Mouse (Mus musculus): ENCODE data around the gene Asic1. TPM values are rescaled to one million over a fixed set of nuclear protein-coding genes. Genes with fewer than 3 reads are reported as not detected.
"Not testable (repeated sequence)": the region's sequence is repeated elsewhere in the genome, so short reads cannot be mapped to it uniquely, and the experiment has no call there.

Asic1 gene
- polyA plus RNA-seq, 3 experiments from 2014 or later = 0.20 to 0.40 TPM; not detected in 1

GRCm38 (mm10) chr15:99723120-99723514 is 52.9 kb downstream of the Asic1 start:
- ATAC-seq = no peak

- no peak for ATAC-seq
These were observed 53.5 kb downstream of the Asic1 start for GRCm38 (mm10) chr15:99723515-99724291.

DNA sequence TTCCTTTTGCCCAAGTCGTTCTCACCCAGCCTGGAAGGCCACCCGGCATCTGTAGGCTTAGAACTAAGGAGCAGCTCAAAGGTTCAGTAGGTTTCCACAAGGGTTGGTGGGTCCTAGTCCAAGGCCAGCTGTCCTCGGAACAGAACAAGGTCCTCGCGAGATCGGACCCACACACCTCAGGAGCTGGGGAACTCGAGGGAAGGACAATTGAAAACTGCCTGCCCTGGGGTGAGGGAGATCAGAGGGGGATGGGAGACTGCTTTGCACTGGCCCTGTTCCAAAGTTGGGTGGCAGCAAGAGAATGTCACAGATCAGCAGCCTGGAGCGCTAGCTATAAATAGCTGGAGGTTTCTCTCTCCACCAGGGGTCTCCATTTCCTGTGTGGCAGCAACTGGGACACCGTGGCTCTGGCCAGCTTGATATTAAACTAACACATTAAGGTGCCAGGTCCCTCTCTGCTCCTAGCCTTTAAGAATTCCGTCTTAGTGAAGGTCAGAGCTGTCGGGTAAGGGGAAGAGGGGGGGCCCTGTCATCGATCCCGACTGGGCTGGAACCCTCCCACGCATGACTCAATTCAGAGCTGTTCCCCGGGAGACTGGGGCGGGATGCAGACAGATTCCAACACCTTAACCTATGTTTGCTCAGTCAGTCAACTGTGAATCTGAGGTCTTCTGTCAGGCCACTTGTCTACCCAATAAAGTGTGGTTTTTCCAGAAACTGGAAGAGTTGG is 54.3 kb downstream of the Asic1 start:
- ATAC-seq = no peak

DNA sequence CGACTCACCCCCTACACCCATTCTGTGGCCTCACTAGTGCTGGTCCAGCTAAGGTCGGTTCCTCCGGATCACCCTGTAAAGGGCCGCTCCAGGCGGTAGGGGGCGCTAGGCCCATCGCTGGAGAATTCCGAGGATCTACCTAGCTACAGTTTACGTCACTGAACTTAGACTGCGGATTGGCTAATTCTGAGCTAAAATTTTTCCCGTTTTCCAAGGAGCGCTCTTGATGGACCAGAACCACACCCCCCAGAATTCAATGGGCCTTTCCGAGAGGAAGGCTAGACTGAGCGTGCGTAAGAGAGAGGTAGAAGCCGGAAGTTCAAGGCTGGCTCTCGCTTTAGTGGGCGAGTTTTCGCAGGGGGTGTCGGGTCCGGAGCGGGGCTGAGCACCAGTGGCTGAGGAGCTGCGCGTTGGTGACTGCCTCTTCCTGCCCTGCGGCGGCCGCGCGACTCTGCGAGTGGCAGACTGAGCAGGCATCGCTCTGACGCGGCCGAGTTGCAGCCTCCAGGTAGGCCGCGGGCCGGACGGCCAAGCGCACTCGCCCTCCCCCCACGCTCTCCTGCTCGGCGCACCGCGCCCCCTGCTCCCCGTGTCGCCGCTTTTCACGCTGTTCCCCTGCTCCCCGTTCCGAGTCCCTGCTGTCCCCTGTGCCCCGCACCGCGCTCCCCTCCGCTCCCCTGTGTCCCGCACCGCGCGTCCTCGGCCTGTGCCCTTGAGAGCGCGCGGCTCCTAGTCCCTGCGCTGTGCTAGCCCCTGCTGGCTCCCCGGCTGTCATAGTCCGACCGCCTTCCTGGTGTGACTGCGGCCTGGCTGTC is 55.4 kb downstream of the Asic1 start, which contains the start of gene Cox14:
Gene Cox14 (plus strand): TSS at position 278 of the 815 bp plus-strand sequence.
- ATAC-seq = peak; percentile 90

DNA sequence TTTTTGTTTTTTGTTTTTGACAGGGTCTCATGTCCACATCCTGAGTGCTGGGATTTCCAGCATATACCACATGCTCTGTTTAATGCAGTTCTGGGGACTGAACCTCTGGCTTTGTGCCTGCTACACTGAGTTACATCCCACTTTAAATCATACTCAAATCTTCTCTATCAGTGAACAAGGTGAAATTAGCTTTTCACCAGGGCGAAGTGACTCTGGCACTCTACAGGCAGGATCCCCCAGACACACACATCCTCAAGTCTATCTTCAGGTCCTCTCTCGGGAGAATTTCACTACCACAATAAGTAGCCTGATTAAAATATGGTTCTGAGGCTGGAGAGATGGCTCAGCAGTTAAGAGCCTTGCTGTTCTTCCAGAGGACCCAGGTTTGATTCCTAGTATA is 56.4 kb downstream of the Asic1 start:
- no peak for ATAC-seq

GRCm38 (mm10) chr15:99727039-99727438 is 56.9 kb downstream of the Asic1 start:
- not testable (repeated sequence) for ATAC-seq

DNA sequence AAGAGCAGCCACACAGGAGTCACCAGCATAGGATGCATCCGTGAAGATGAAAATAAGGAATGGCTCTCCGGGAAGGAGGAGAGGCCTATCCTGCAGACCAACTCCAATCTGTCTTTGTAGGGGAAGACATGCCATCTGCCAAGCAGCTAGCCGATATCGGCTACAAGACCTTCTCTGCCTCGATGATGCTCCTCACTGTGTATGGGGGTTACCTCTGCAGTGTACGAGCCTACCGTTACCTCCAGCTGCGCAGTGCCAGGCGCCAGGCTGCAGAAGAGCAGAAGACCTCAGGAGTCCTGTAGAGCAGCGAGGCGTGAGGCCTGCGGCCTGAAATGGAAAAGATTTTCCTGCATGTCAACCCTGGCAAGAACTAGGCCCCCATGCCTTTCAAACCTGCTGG is 57.4 kb downstream of the Asic1 start:
- no peak for ATAC-seq

- no peak for ATAC-seq
These were observed 58.0 kb downstream of the Asic1 start for GRCm38 (mm10) chr15:99728211-99728610.

DNA sequence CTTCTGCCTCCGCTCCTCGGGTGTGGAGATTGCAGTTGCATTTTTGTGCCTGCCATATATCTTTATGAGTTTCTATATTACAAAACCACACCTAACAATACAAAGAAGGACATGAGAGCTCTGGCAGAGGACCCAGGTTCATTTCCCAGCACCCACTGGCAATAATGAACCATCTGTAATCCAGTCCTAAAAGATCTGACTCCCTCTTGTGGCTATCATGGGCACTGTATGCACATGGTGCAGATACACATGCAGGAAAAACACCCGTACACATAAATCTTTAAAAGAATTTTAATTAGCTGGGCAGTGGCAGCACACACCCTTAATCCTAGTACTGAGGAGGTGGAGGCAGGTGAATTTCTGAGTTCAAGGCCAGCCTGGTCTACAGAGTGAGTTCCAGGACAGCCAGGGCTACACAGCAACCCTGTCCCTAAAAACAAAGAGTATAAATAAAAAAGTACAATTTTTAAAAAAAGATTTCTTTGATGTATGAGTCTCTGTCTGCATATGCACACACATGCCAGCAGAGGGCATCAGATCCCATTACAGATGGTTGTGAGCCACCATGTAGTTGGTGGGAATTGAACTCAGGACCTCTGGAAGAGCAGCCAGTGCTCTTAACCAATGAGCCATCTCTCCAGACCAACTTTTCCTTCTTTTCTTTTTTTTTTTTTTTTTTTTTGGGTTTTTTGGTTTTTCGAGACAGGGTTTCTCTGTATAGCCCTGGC is 59.1 kb downstream of the Asic1 start:
- ATAC-seq = no peak

DNA sequence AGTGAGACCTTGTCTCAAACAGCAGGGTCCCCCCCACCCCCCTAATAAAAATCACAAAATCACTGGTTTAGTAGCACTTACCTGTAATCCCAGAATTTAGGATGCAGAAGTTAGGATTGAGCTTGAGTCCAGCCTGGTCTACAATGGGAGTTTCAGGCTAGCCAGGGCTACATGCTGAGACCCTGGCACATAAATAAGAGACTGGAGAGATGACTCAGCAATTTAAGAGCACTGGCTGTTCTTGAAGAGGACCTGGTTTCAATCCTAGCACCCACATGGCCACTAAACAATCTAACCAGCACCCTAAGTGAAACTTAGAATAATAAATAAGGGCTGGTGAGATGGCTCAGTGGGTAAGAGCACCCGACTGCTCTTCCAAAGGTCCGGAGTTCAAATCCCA is 61.0 kb downstream of the Asic1 start:
- ATAC-seq = no peak

DNA sequence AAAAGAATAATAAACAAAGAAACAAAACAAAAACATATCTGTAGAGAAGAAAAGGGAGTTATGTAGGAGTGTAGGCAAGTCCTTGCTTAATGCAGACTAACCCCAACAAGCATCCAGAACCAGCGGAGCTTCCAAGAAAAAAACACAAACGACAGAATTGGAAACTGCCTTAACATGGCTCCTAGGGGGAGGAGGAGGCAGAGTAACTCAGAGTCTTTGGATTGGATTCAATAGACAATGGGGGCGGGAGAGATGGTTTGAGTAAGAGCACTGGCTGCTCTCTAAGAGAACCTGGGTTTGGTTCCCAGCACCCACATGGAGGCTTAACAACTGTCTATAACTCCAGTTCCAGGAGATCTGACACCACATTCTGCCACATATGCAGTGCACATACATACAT is 61.5 kb downstream of the Asic1 start:
- no peak for ATAC-seq

DNA sequence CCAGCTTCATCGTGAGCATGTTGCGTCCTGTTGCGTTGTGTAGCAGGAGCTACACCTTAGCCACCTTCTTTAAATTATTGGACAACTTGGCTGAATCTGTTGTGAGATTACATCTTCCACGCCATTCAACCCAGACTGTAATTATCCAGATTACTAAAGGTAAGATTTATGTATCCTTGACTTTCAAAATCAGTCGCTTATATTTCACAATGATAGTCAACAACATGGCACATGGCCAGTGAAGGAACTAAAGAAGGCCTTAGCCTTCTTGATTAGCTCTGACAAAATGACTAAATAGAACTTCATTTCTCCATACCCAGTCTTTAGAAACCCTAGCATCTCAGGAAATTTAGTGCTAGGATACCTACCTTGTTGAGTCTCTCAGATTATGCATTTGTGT is 63.0 kb downstream of the Asic1 start:
- ATAC-seq = no peak

DNA sequence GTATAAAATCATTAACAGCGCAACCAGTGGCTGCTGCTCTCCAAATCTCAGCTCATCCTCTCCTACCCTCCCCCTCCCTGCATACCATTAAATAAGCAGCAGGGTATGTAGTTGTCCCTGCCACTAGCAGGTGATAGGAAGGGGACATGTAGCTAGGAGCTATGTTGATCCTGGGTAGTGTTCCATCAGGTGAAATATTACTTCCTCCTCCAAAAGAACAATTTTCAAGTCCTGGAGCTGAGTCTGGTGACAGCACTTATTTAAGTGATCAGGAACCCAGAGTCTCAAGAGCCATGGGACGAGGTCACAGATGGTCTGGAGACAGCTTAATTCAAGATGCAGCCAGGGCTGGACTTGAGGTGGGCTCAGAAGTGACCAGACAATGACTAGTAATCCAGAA is 65.5 kb downstream of the Asic1 start:
- ATAC-seq = no peak

DNA sequence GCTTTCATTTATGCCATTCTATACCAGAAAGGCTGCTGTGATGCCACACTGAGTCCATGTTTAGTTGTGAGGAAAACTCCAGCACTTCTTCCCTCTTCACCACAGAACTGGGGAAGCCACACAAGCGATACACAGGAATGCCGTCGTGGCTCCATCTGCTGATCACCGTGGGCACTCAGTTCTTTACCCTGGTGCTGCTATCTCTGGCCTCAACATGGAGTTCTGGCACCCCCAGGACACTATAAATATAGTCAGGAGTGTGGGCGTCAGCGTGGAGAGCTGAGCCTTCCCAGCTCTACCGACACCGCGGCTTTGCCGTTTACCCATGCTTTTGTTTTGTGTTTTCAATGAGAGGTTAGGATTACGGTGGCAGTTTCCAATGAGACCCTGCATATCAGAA is 66.5 kb downstream of the Asic1 start:
- ATAC-seq = no peak

DNA sequence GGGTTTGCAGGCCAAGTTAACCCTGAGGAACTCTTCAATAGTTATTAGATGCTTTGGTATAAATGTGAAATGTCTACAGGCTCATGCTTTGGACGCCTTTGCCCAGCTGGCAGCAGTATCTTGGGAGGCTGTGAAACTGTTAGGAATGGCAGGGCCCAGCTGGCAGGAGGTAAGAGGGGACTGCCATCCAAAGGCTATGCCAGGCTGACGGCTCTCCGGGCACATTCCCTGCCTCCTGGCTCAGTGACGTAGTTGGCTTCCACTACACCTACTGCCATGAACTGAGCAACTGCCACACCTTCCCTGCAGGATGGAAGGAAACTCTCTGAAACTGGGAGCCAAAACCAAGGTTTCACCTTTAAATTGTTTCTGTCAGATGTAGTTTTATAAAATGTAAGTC is 70.1 kb downstream of the Asic1 start:
- no peak for ATAC-seq

Other genes starting within 250 kb of the Asic1 start
- 1 to 10 TPM in 1 of 3 experiments, under 1 TPM in 2; 0.10 to 1.9 (median 0.78) TPM for gene Nckap5l, start 212.6 kb upstream of the Asic1 start, polyA plus RNA-seq (2017; shearing (Covaris generic))
- 10 to 100 TPM; 16.9 to 30.8 (median 30.6) TPM for gene Bcdin3d, start 195.6 kb upstream of the Asic1 start, polyA plus RNA-seq (2017; shearing (Covaris generic))
- gene Faim2, start 142.2 kb upstream of the Asic1 start, polyA plus RNA-seq (2017; shearing (Covaris generic)) = under 1 TPM in 2 of 3 experiments, not detected in 1; 0.03 to 0.15 TPM
- not detected for gene Aqp2, start 91.3 kb upstream of the Asic1 start, polyA plus RNA-seq (2017; shearing (Covaris generic))
- gene Aqp5, start 79.6 kb upstream of the Asic1 start, polyA plus RNA-seq (2017; shearing (Covaris generic)) = not detected
- gene Aqp6, start 69.0 kb upstream of the Asic1 start, polyA plus RNA-seq (2017; shearing (Covaris generic)) = not detected
- gene Racgap1, start 18.7 kb upstream of the Asic1 start, polyA plus RNA-seq (2017; shearing (Covaris generic)) = 100 to 1,000 TPM in 1 of 3 experiments, 10 to 100 TPM in 2; 18.4 to 106 (median 18.6) TPM
- gene Smarcd1, start 31.8 kb downstream of the Asic1 start, polyA plus RNA-seq (2017; shearing (Covaris generic)) = 10 to 100 TPM in 2 of 3 experiments, 1 to 10 TPM in 1; 8.4 to 15.5 (median 10.5) TPM
- not detected for gene Gm17349, start 35.1 kb downstream of the Asic1 start, polyA plus RNA-seq (2017; shearing (Covaris generic))
- under 1 TPM in 2 of 3 experiments, not detected in 1; 0.24 to 0.39 TPM for gene Gpd1, start 47.1 kb downstream of the Asic1 start, polyA plus RNA-seq (2017; shearing (Covaris generic))
- gene Cox14, start 55.2 kb downstream of the Asic1 start, polyA plus RNA-seq (2017; shearing (Covaris generic)) = 100 to 1,000 TPM; 133 to 168 (median 166) TPM
- 10 to 100 TPM; 49.5 to 66.7 (median 56.5) TPM for gene Cers5, start 102.5 kb downstream of the Asic1 start, polyA plus RNA-seq (2017; shearing (Covaris generic))
- gene Lima1, start 205.1 kb downstream of the Asic1 start, polyA plus RNA-seq (2017; shearing (Covaris generic)) = 1 to 10 TPM; 2.2 to 2.9 (median 2.3) TPM

All from inflammation-experienced regulatory T-cells, adult 6 months (primary cell).